8 mouse cellular contexts compared by ENCODE assay signal in the genomic region with DNA sequence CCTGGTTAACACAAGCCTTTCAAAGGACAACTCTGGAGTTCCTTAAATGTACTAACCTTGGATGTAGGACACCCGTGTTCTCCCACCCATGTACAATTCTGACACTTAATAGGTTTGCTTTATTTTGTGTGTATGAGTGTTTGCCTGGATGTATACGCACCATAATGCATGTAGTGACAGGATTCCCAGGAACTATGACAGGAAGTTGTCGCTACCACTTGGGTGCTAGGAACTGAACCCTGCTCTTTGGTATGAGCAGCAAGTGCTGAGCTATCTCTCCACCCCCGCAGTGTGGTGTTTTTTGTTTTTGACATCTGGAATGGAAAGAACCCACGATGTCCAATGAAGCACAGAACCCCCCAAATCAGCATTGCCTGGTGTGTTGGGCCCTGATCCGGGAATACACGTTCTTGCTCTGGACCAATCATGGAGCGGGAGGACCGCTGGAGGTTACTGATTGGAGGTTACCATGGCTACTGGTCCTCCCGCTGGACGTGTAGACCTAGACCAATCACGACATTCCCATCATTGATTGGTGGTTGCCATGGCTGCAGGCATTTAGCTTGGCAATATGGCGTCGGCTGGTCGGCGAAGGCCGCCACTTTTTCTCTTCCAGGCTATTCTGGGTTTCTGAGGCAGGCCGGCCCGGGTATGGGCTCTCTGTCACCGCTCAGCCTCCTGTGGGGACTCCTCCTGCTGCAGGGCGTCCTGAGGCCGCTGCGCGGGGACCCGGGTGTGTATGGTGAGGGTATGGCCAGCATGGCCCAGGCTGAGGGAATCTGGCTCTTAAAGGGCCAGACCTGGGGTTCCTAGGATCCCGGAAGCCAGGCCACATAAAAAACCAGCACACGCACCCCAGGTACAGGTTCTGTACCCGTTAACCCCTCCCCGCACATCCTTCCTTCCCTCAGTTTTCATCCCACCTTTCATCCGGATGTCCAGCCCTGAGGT. TPM values are rescaled to one million over a fixed set of nuclear protein-coding genes. Genes with fewer than 3 reads are reported as not detected.
DNase-seq lines count a peak whose midpoint lies in the region; ATAC-seq and TF ChIP-seq lines count a peak whose summit lies in the region.

No protein-coding gene starts in this region.

- H3K4me1 ChIP-seq in liver, embryonic 16.5 days (ENCODE audit: control insufficient read depth, low read depth, low read length), result peaks cover 7% of the 10 kb centered on the region
- peaks cover 17% of the 10 kb centered on the region for H3K4me1 ChIP-seq in neural tube, embryonic 13.5 days (replicated peaks)
- 0 out of 2 replicates have a peak, but pooled peaks cover 2% of the 10 kb centered on the region for H3K4me1 ChIP-seq in stomach, postnatal 0 days (replicated peaks; ENCODE audit: control insufficient read depth, insufficient read depth)

- peak; percentile 90 for DNase-seq in Muller cell, postnatal 12 days (ENCODE audit: inconsistent ontology term)
- peak; percentile 96 for DNase-seq in cerebellum, adult 9-11 months
- DNase-seq in forelimb bud, embryonic 11.5 days (ENCODE audit: low read depth, low spot score), result peak; percentile 95
- DNase-seq in heart, postnatal 36 days, result peak; percentile 86
- DNase-seq in layer of hippocampus, adult 11-12 months (ENCODE audit: low spot score), result peak; percentile 96
- peak; percentile 93 for DNase-seq in stomach, postnatal 0 days (ENCODE audit: low spot score)

- H3K9ac ChIP-seq in liver, embryonic 16.5 days (ENCODE audit: low read depth, low read length), result peak overlapping the region; percentile 50; the same call in 1 of the 2 replicates
- peak overlapping the region; percentile 71 for H3K9ac ChIP-seq in neural tube, embryonic 13.5 days
- H3K9ac ChIP-seq in stomach, postnatal 0 days (ENCODE audit: low read length), result peak overlapping the region; percentile 64

- no peaks in the 10 kb centered on the region for H3K9me3 ChIP-seq in liver, embryonic 16.5 days (replicated peaks; ENCODE audit: control insufficient read depth, low read length)
- H3K9me3 ChIP-seq in neural tube, embryonic 13.5 days, result no peaks in the 10 kb centered on the region
- no peaks in the 10 kb centered on the region for H3K9me3 ChIP-seq in stomach, postnatal 0 days (ENCODE audit: control insufficient read depth, low read length)

- H3K4me3 ChIP-seq in liver, embryonic 16.5 days (ENCODE audit: low read depth, low read length), result peak overlapping the region; percentile 69
- peak overlapping the region; percentile 59 for H3K4me3 ChIP-seq in neural tube, embryonic 13.5 days
- peak overlapping the region; percentile 76 for H3K4me3 ChIP-seq in stomach, postnatal 0 days (ENCODE audit: low read depth, low read length)

- H3K4me2 ChIP-seq in liver, embryonic 16.5 days (ENCODE audit: low read depth, low read length), result peak overlapping the region; percentile 84
- peak overlapping the region; percentile 94 for H3K4me2 ChIP-seq in neural tube, embryonic 13.5 days
- peak overlapping the region; percentile 83 for H3K4me2 ChIP-seq in stomach, postnatal 0 days (replicated peaks; ENCODE audit: low read depth)

- no peak for TF ChIP-seq CTCF in stomach, postnatal 0 days (IDR thresholded peaks at IDR 0.05; ENCODE audit: low read depth)

- intact Hi-C loops in heart, postnatal 36 days (cut with DNase I), result no loop called here

- ATAC-seq in liver, embryonic 16.5 days (ENCODE audit: low read depth), result peak; percentile 97
- peak; percentile 100 for ATAC-seq in neural tube, embryonic 13.5 days (ENCODE audit: low read depth)
- peak; percentile 99 for ATAC-seq in stomach, postnatal 0 days (ENCODE audit: low FRiP score, low TSS enrichment)

- TF ChIP-seq EP300 in stomach, postnatal 0 days (optimal IDR thresholded peaks at IDR 0.05), result no peak

- H3K27ac ChIP-seq in liver, embryonic 16.5 days (ENCODE audit: low read length), result no peak overlapping the region
- peak overlapping the region; percentile 49; the same call in 1 of the 2 replicates for H3K27ac ChIP-seq in neural tube, embryonic 13.5 days (replicated peaks)
- H3K27ac ChIP-seq in stomach, postnatal 0 days (replicated peaks), result no peak overlapping the region

- peaks cover 3% of the 10 kb centered on the region; the same call in 1 of the 2 replicates for H3K36me3 ChIP-seq in liver, embryonic 16.5 days (ENCODE audit: control insufficient read depth, insufficient read depth)
- H3K36me3 ChIP-seq in neural tube, embryonic 13.5 days, result peaks cover 43% of the 10 kb centered on the region
- peaks cover 10% of the 10 kb centered on the region for H3K36me3 ChIP-seq in stomach, postnatal 0 days (ENCODE audit: control insufficient read depth, insufficient read depth, low read length)

- WGBS in liver, embryonic 16.5 days (ENCODE audit: insufficient replicate concordance), result 9% methylated on average over 30 of the region's 30 CpGs
- WGBS in neural tube, embryonic 13.5 days, result 7% methylated on average over 30 of the region's 30 CpGs
- WGBS in stomach, postnatal 0 days, result 7% methylated on average over 30 of the region's 30 CpGs

- no peaks in the 10 kb centered on the region for H3K27me3 ChIP-seq in liver, embryonic 16.5 days (ENCODE audit: control insufficient read depth, insufficient read depth, low read depth, low read length)
- no peaks in the 10 kb centered on the region for H3K27me3 ChIP-seq in neural tube, embryonic 13.5 days
- no peaks in the 10 kb centered on the region for H3K27me3 ChIP-seq in stomach, postnatal 0 days (ENCODE audit: control insufficient read depth, insufficient read depth, low read length)

RNA-seq across cellular contexts. Expression of gene Gtf2h3, which starts 19.6 kb away (rescaled TPM):
- 10 to 100 TPM; 18.0 to 19.5 TPM for total RNA-seq in heart, postnatal 36 days (2021)
- 17.7 and 17.8 TPM in 2 replicates for polyA plus RNA-seq in liver, embryonic 16.5 days (2015; fragmentation: Nextera tagmentation; extraction: Ambion mirVana)
- 40.4 and 48.5 TPM in 2 replicates for polyA plus RNA-seq in neural tube, embryonic 13.5 days (2015; fragmentation: Nextera tagmentation; extraction: Ambion mirVana)
- 24.9 and 27.6 TPM in 2 replicates for polyA plus RNA-seq in stomach, postnatal 0 days (2015; fragmentation: Nextera tagmentation; extraction: Ambion mirVana)

RNA-seq across cellular contexts. Expression of gene Eif2b1, which starts 19.6 kb away (rescaled TPM):
- 10 to 100 TPM; 26.6 to 33.0 TPM for total RNA-seq in heart, postnatal 36 days (2021)
- polyA plus RNA-seq in liver, embryonic 16.5 days (2015; fragmentation: Nextera tagmentation; extraction: Ambion mirVana), result 33.0 and 34.3 TPM in 2 replicates
- 67.6 and 82.6 TPM in 2 replicates for polyA plus RNA-seq in neural tube, embryonic 13.5 days (2015; fragmentation: Nextera tagmentation; extraction: Ambion mirVana)
- polyA plus RNA-seq in stomach, postnatal 0 days (2015; fragmentation: Nextera tagmentation; extraction: Ambion mirVana), result 58.8 and 61.2 TPM in 2 replicates

RNA-seq across cellular contexts. Expression of gene Atp6v0a2, which starts 29.9 kb away (rescaled TPM):
- 10 to 100 TPM; 42.1 to 58.2 TPM for total RNA-seq in heart, postnatal 36 days (2021)
- polyA plus RNA-seq in liver, embryonic 16.5 days (2015; fragmentation: Nextera tagmentation; extraction: Ambion mirVana), result 12.6 and 12.9 TPM in 2 replicates
- polyA plus RNA-seq in neural tube, embryonic 13.5 days (2015; fragmentation: Nextera tagmentation; extraction: Ambion mirVana), result 38.5 and 51.4 TPM in 2 replicates
- 27.2 and 29.2 TPM in 2 replicates for polyA plus RNA-seq in stomach, postnatal 0 days (2015; fragmentation: Nextera tagmentation; extraction: Ambion mirVana)

RNA-seq across cellular contexts. Expression of gene Ddx55, which starts 45.8 kb away (rescaled TPM):
- 1 to 10 TPM; 4.0 to 6.1 TPM for total RNA-seq in heart, postnatal 36 days (2021)
- polyA plus RNA-seq in liver, embryonic 16.5 days (2015; fragmentation: Nextera tagmentation; extraction: Ambion mirVana), result 4.6 and 4.9 TPM in 2 replicates
- polyA plus RNA-seq in neural tube, embryonic 13.5 days (2015; fragmentation: Nextera tagmentation; extraction: Ambion mirVana), result 24.3 and 24.6 TPM in 2 replicates
- polyA plus RNA-seq in stomach, postnatal 0 days (2015; fragmentation: Nextera tagmentation; extraction: Ambion mirVana), result 5.8 and 6.1 TPM in 2 replicates

RNA-seq across cellular contexts. Expression of gene Tmed2, which starts 58.0 kb away (rescaled TPM):
- total RNA-seq in heart, postnatal 36 days (2021), result 100 to 1,000 TPM; 174 to 177 TPM
- 282 and 309 TPM in 2 replicates for polyA plus RNA-seq in liver, embryonic 16.5 days (2015; fragmentation: Nextera tagmentation; extraction: Ambion mirVana)
- polyA plus RNA-seq in neural tube, embryonic 13.5 days (2015; fragmentation: Nextera tagmentation; extraction: Ambion mirVana), result 359 and 384 TPM in 2 replicates
- polyA plus RNA-seq in stomach, postnatal 0 days (2015; fragmentation: Nextera tagmentation; extraction: Ambion mirVana), result 544 and 572 TPM in 2 replicates
